Mouse (Mus musculus): Measurements from ENCODE around the gene Olfr645. TPM values are rescaled to one million over a fixed set of nuclear protein-coding genes. Genes with fewer than 3 reads are reported as not detected.

Gene Olfr645
- polyA plus RNA-seq, 1 experiment from 2014 or later: not detected

DNA sequence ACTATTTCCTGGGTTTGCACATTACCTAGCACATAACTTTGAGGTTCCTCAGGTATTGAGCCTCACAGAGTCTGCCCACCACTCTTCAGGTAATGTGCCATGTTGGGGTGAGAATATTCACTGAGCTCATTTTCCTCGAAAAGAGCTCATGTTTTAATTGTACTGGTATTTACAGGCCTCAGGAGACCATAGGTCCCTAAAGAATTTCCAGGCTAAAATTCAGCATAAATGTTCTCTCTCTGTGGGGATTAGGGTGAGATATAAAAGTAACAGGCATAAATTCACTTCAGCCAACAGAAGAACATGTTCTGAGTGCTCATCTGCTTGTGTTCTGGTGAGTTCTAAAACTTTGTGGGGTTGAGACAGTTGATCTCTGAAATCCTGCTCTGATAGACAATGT is 50.1 kb downstream of the Olfr645 start, which contains the start of gene Olfr641:
TSS of gene Olfr641 (plus strand) at position 301 of the 400 bp plus-strand sequence.
- Histone ChIP-seq H3K4me2 (ENCODE audit: low read length) (no peak within 1 kb of the TSS), H3K27me3 (replicated peaks; ENCODE audit: control insufficient read depth, insufficient read depth, low read length) (no peaks in the 10 kb centered on the region), H3K9me3 (ENCODE audit: control insufficient read depth, low read length) (no peaks in the 10 kb centered on the region), H3K9ac (ENCODE audit: low read length) (no peak within 1 kb of the TSS), H3K27ac (ENCODE audit: low read depth) (no peak within 1 kb of the TSS), H3K4me1 (replicated peaks; ENCODE audit: control insufficient read depth, insufficient read depth, low read length) (no peaks in the 10 kb centered on the region), H3K4me3 (ENCODE audit: low read depth, low read length) (no peak within 1 kb of the TSS), H3K36me3 (ENCODE audit: control insufficient read depth, insufficient read depth, low read length) (no peaks in the 10 kb centered on the region)
- DNase-seq (ENCODE audit: low spot score) (no peak), ATAC-seq (replicated peaks; ENCODE audit: low FRiP score, low TSS enrichment, low read depth) (no peak)
- WGBS: 74% methylated on average over 1 of the region's 1 CpGs

Other genes starting within 250 kb of the Olfr645 start
- not detected in 2 replicates for gene Hbb-bh2, start 244.9 kb downstream of the Olfr645 start, polyA plus RNA-seq (2014; fragmentation: Nextera tagmentation; extraction: Ambion mirVana)
- gene Hbb-bh1, start 242.3 kb downstream of the Olfr645 start, polyA plus RNA-seq (2014; fragmentation: Nextera tagmentation; extraction: Ambion mirVana): 4.9 and 8.3 TPM in 2 replicates
- 727 and 736 TPM in 2 replicates for gene Hbb-y, start 232.2 kb downstream of the Olfr645 start, polyA plus RNA-seq (2014; fragmentation: Nextera tagmentation; extraction: Ambion mirVana)
- gene Olfr66, start 199.2 kb downstream of the Olfr645 start, polyA plus RNA-seq (2014; fragmentation: Nextera tagmentation; extraction: Ambion mirVana): not detected in 2 replicates
- not detected in 2 replicates for gene Olfr64, start 191.0 kb downstream of the Olfr645 start, polyA plus RNA-seq (2014; fragmentation: Nextera tagmentation; extraction: Ambion mirVana)
- gene Olfr65, start 182.0 kb downstream of the Olfr645 start, polyA plus RNA-seq (2014; fragmentation: Nextera tagmentation; extraction: Ambion mirVana): not detected in 2 replicates
- gene Olfr631, start 156.6 kb downstream of the Olfr645 start, polyA plus RNA-seq (2014; fragmentation: Nextera tagmentation; extraction: Ambion mirVana): not detected in 2 replicates
- gene Olfr632, start 151.1 kb downstream of the Olfr645 start, polyA plus RNA-seq (2014; fragmentation: Nextera tagmentation; extraction: Ambion mirVana): not detected in 2 replicates
- gene Olfr633, start 141.0 kb downstream of the Olfr645 start, polyA plus RNA-seq (2014; fragmentation: Nextera tagmentation; extraction: Ambion mirVana): not detected in 2 replicates
- not detected in 2 replicates for gene Olfr635, start 114.3 kb downstream of the Olfr645 start, polyA plus RNA-seq (2014; fragmentation: Nextera tagmentation; extraction: Ambion mirVana)
- not detected in 2 replicates for gene Olfr638, start 86.7 kb downstream of the Olfr645 start, polyA plus RNA-seq (2014; fragmentation: Nextera tagmentation; extraction: Ambion mirVana)
- 0.04 TPM in 1 of 2 replicates, not detected in the other for gene Olfr639, start 68.2 kb downstream of the Olfr645 start, polyA plus RNA-seq (2014; fragmentation: Nextera tagmentation; extraction: Ambion mirVana)
- gene Olfr640, start 59.9 kb downstream of the Olfr645 start, polyA plus RNA-seq (2014; fragmentation: Nextera tagmentation; extraction: Ambion mirVana): not detected in 2 replicates
- not detected in 2 replicates for gene Olfr641, start 50.0 kb downstream of the Olfr645 start, polyA plus RNA-seq (2014; fragmentation: Nextera tagmentation; extraction: Ambion mirVana)
- gene Olfr642, start 32.8 kb downstream of the Olfr645 start, polyA plus RNA-seq (2014; fragmentation: Nextera tagmentation; extraction: Ambion mirVana): not detected in 2 replicates
- gene 4930516K23Rik, start 24.0 kb downstream of the Olfr645 start, polyA plus RNA-seq (2014; fragmentation: Nextera tagmentation; extraction: Ambion mirVana): not detected in 2 replicates
- not detected in 2 replicates for gene Olfr644, start 13.6 kb downstream of the Olfr645 start, polyA plus RNA-seq (2014; fragmentation: Nextera tagmentation; extraction: Ambion mirVana)
- not detected in 2 replicates for gene Olfr646, start 19.4 kb upstream of the Olfr645 start, polyA plus RNA-seq (2014; fragmentation: Nextera tagmentation; extraction: Ambion mirVana)
- not detected in 2 replicates for gene Ubqln5, start 44.4 kb upstream of the Olfr645 start, polyA plus RNA-seq (2014; fragmentation: Nextera tagmentation; extraction: Ambion mirVana)
- gene Olfr643, start 51.9 kb upstream of the Olfr645 start, polyA plus RNA-seq (2014; fragmentation: Nextera tagmentation; extraction: Ambion mirVana): not detected in 2 replicates
- not detected in 2 replicates for gene Ubqln3, start 57.8 kb upstream of the Olfr645 start, polyA plus RNA-seq (2014; fragmentation: Nextera tagmentation; extraction: Ambion mirVana)
- gene Ubqlnl, start 65.1 kb upstream of the Olfr645 start, polyA plus RNA-seq (2014; fragmentation: Nextera tagmentation; extraction: Ambion mirVana): not detected in 2 replicates
- not detected in 2 replicates for gene Olfm5, start 79.4 kb upstream of the Olfr645 start, polyA plus RNA-seq (2014; fragmentation: Nextera tagmentation; extraction: Ambion mirVana)
- 0.32 and 0.36 TPM in 2 replicates for gene Olfr648, start 97.9 kb upstream of the Olfr645 start, polyA plus RNA-seq (2014; fragmentation: Nextera tagmentation; extraction: Ambion mirVana)
- gene Olfr649, start 110.5 kb upstream of the Olfr645 start, polyA plus RNA-seq (2014; fragmentation: Nextera tagmentation; extraction: Ambion mirVana): not detected in 2 replicates
- gene Trim6, start 133.3 kb upstream of the Olfr645 start, polyA plus RNA-seq (2014; fragmentation: Nextera tagmentation; extraction: Ambion mirVana): 1.6 TPM in 2 replicates
- 1.5 and 1.9 TPM in 2 replicates for gene Trim34a, start 159.0 kb upstream of the Olfr645 start, polyA plus RNA-seq (2014; fragmentation: Nextera tagmentation; extraction: Ambion mirVana)
- gene Trim5, start 202.6 kb upstream of the Olfr645 start, polyA plus RNA-seq (2014; fragmentation: Nextera tagmentation; extraction: Ambion mirVana): 0.12 and 0.31 TPM in 2 replicates
- 3.7 and 5.2 TPM in 2 replicates for gene Trim12a, start 230.0 kb upstream of the Olfr645 start, polyA plus RNA-seq (2014; fragmentation: Nextera tagmentation; extraction: Ambion mirVana)
- not detected in 2 replicates for gene Trim34b, start 244.0 kb upstream of the Olfr645 start, polyA plus RNA-seq (2014; fragmentation: Nextera tagmentation; extraction: Ambion mirVana)

All from intestine, embryonic 14.5 days (tissue).